Mouse (Mus musculus): ENCODE measurements around the gene Hcst.

The Hcst gene

DNA sequence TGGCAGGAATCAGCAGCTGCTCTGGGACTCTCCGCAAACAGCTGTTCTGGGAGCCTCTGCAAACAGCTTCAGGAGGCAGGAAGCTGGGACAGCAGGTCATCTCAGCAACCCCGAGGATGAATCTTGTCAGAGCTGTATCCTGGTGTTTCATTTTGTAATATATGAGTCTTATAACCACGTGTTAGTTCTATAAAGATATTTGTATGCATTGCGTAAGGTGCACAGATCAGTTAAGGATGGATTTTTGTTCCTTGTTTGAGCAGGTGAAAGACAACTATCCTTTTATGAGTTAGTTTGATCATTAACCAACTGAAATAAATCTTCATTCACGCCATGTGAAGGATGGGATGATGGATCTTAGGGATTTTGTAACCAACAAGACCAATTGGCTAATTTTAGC lies 39.6 kb downstream of the Hcst start:
- no peak for DNase-seq (ENCODE audit: low read depth, low spot score)

DNA sequence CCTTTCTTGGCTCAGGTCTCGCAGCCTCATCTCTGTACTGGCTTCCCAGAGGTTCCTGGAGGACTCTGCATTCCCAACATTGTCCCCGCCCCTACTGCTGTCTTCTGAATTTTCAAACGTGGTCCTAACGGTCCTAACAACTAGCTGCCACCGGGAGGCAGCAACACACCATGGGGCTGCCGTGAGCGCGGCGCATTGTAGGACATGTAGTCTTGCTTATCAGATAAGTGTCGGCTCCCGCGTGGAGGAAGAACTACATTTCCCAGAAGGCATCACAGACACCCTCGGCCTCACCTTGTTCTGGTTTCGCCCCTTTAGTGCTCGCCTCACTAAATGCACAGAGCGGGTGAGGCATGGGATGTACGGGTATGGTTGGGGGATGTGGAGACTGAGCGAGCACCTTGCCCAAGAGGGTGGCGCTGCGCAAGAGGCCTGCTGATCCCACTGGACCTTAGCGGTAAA lies 46.1 kb downstream of the Hcst start:
- DNase-seq (ENCODE audit: low read depth, low spot score) = peak; percentile 94
